Mouse (Mus musculus) ovary, postnatal 10 days (tissue): ENCODE measurements around the gene Gpr35.
"Not testable (repeated sequence)": the region's sequence is repeated elsewhere in the genome, so short reads cannot be mapped to it uniquely, and the experiment has no call there.

Experiments used
- DNase-seq: peaks from one replicate; pipeline ENCODE4 v3.0.0; 2022; ENCODE audit warnings: low spot score

Gene Gpr35

DNA sequence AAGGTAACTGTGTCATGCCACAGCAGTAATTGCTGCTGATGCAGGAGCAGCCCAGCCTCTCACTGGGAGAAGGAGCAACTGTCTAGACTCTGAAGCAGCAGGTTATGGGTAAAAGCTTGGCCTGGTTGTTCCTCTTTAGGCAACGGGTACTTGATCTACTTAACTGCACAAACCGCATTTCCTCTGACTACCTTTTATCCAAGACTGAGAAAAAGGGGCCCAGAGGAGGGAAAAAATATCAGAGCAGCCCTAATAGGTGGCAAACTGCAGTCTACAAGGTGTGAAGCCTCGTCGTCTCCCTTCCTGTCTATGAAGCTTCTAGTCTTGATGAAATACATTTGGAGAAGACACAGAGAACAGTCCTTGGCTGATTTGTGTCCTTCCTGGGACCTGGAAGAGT lies 17.1 kb upstream of the Gpr35 start:
- DNase-seq = no peak

GRCm38 (mm10) chr1:92934182-92934827 lies 16.4 kb upstream of the Gpr35 start, which contains the start of gene Capn10:
TSS of gene Capn10 (plus strand) at chr1:92934376.
- DNase-seq = peak; percentile 85

- DNase-seq = no peak
These were observed 15.4 kb upstream of the Gpr35 start for GRCm38 (mm10) chr1:92935054-92935962.

- no peak for DNase-seq
These were observed 14.7 kb upstream of the Gpr35 start for GRCm38 (mm10) chr1:92935977-92936376.

GRCm38 (mm10) chr1:92936467-92936866 lies 14.2 kb upstream of the Gpr35 start:
- DNase-seq = no peak

DNA sequence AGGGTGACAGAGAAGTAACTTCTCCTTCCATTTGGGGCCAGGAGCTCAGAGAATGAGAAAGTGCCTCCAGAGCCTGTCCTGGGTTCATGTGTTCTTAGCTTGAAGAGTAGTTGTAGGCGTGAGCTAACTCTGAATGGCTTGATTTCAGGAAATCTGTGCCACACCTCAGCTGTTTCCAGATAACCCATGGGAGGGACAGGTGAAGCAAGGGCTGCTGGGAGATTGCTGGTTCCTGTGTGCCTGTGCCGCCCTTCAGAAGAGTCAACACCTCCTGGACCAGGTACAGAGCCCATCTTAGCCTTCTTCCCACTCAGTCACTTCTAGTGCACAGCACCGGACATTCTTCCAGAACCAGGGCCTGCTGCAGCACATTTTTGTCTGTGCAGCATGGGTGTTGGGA lies 12.9 kb upstream of the Gpr35 start:
- no peak for DNase-seq

GRCm38 (mm10) chr1:92939746-92940145 lies 10.9 kb upstream of the Gpr35 start:
- DNase-seq = no peak

GRCm38 (mm10) chr1:92943219-92943989 lies 7.3 kb upstream of the Gpr35 start:
- DNase-seq = no peak

DNA sequence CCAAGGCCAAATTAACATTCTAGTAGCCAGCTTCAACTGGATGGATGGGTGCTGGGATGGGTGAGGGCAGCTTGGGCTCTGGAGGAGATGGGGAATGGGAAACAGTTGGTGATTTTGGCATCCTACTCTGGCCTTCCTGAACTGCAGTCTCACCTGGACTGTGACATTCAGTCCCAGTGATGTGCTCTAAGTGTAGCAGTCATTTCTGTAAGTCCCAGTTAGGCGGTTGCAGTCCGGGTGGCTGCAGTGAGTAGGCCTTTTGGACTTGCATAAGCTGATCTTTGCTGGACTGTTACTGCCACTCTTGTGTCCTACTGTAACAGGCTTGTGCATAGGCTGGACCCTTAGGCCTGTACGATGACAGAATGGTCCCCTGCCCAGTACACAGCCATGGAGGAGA lies 2.7 kb upstream of the Gpr35 start:
- no peak for DNase-seq

- DNase-seq = no peak
These were observed 1.2 kb upstream of the Gpr35 start for GRCm38 (mm10) chr1:92949426-92949825.

GRCm38 (mm10) chr1:92953641-92954040 lies 3.0 kb downstream of the Gpr35 start:
- DNase-seq = no peak

DNA sequence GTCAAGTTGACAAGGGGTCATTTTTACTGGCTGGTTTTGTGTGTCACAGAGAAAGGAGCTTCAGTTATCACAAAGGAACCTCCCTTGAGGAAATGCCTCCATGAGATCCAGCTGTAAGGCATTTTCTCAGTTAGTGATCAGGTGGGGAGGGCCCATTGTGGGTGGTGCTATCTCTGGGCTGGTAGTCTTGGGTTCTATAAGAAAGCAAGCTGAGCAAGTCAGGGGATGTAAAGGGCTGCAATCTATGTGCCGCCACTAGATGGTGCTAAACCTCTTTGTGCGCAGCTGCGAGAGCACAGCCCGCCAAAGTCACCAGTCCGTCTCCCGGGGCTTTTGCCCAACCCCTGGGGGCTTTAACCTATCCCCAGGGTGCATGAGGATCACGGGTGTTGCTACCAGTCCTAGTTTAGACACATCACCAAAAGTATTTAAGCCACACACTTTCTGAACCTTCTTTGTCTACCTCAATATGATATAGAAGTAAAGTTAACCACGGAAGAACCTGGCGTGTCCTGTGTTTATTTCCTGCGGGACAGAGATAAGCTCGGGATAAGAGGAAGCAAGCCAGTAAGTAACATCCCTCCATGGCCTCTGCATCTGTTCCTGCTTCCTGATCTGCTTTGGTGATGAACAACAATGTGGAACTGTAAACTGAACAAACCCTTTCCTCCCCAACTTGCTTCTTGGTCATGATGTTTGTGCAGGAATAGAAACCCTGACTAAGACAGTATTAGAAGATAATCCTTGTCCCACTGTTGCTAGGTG lies 6.1 kb downstream of the Gpr35 start:
- DNase-seq = peak; percentile 49

DNA sequence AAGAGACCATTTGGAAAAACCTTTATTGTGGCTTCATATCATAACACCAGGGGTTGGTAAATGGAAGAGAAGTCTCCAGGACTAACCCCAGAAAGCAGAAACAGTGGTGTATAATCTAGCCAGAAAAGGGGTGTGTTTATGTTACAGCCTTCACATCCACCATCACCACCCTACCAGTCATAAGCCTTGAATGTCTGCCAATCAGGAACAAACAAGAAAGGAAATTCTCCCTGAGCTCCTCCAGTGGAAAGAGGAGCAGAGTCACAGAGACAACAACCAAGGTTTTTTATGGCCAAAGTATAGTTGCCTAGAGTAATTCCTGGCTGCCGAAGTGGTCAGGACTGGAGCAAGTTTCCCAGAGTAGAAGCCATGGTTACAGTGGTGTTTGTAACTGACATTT lies 8.3 kb downstream of the Gpr35 start:
- no peak for DNase-seq

DNA sequence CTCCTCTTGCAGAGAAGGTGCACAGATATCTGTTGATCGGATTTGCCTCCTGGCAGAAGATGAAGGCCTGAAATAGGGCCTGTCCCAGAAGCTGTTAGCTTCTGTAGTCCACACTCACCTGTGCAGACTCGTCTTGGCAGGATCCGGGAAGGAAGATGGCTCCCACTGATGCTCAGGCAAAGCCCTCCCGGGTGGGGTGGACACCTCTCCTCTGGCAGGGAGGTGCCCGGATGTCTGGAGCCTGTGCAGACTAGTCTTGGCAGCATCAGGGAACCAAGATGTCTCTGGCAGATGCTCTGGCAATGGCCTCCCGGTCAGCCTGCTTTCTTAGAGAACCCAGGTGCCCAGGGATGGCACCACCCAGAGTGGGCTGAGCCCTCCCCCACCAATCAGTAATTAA lies 20.1 kb downstream of the Gpr35 start:
- DNase-seq = not testable (repeated sequence)

DNA sequence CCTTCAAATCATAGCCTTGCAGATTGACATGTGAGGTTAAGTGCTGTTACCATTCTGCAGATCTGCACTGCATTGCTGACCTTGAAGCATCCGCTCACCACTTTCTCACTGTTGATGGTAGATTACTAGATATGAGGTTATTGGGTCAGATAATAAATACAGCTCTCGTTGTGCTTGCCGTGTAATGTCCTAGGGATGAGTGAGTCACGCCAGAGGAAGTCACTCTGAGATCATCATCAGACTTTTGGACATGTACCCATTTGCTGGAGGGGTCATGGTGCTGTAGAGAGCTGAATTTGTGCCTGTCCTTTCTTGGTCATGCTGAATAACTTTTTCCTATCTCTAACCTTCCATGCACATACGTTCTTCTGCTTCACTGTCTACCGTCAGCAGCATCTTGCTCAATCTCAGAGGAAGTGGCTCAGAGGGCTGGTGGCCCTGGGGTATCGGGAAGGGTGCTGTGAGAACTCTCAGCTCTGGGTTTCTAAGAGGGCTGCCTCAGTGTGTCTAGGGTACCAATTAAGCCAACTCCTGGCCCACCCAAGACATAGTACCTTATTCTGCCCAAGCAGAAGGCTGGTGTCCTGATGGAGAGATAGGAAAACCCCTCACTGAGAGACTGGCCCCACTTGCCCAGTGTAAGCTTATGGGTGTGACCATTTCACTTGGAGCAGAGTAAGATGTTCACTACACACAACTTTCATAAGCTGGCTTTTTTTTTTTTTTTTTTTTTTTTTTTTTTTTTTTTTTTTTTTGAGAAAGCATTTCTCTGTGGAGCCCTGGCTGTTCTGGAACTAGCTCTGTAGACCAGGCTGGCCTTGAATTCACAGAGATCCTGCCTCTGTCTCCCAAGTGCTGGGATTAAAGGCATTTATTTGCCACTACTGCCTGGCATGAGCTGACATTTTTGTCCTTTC lies 21.5 kb downstream of the Gpr35 start:
- DNase-seq = no peak

DNA sequence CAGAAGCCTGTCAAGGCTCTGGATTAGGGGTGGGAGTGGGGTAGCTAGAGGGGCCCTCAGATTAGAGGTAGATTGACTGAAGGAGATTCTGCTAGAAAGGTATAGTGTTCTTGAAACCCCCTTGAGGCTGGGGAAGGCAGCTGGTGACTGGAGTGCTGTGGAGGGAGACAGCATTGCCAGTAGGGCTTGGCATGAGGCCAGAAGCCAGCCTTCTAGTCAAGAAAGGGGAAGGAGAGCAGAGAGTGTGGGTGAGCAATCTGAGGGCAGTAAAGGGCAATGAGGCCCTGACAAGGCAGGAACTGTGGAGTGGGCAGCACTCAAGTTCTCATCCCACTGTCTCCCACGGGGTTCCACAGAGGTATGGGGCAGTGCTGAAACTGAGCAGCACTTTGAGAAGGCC lies 22.2 kb downstream of the Gpr35 start:
- no peak for DNase-seq

DNA sequence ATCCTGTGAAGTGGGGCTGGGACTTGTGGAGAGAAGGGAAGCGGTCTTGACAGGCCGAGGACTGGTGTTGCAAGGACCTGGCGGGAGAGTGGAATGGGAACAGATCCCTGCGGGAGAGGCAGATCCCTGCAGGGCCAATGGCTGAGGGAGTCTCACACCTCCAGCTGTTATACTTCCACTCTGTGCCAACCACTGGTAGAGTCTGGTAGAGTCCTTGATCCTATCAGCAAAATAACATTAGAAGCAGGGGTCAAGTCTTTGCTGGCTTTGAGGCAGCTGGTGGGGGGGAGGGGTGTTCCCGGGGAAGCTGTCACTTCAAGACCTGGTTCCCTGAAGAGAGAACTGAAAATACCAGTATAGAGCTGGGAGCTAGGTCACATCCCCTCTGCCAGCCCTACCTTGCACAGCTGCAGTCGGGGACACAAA lies 25.5 kb downstream of the Gpr35 start:
- no peak for DNase-seq

DNA sequence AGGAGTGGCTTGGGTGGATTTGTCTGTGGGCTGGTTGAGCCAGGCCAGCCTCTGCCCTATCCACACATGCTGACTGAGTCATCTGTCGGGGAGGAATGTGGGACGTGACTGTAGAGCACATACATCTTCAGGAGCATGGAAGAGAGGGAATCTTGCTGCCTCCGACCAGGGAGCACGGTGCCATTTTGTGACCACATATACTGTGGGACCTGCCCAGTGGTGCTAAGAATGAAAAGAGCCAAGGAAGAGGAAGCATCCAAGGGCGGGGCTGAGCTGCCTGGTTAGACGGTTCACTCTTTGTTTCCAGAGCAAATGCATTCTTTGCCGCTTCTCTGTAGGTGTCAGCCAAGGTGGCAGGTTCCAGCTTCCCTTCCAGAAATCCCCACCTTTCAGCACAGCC lies 28.0 kb downstream of the Gpr35 start:
- DNase-seq = no peak

DNA sequence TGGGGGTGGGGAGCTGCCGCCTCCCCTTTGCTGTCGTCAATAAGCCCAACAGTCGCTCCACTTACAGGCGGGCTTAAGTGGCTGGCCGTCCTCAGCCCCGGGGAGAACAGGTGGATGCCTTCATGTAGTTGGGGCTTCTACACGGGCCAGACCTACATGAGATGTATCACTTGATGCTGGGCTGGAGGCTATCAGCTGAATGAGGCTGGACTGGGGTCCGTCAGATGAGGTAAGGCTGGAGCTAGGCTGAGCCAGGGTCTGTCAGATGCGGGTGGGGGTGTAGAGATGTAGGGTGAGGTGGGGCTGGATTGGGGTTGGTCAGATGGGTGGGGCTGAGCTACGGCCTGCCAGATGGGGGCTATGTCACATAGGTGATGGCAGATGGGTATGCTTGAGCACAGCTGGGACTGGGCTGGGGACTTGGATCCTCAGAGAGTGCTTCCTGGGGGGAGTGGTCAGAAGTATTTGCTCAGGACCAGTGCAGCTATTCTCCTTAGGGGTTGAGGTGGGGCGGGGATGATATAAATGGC lies 28.5 kb downstream of the Gpr35 start:
- no peak for DNase-seq

- no peak for DNase-seq
These were observed 30.6 kb downstream of the Gpr35 start for GRCm38 (mm10) chr1:92981056-92981845.
